Mouse (Mus musculus) gastrocnemius, postnatal 14 days (tissue): Measurements from ENCODE around the gene Nnat. TPM values are rescaled to one million over a fixed set of nuclear protein-coding genes. Genes with fewer than 3 reads are reported as not detected.
A peak's percentile ranks its signal among the peaks of the same experiment; 100 is the strongest.

Source experiments
- DNase-seq: peaks from one replicate; pipeline ENCODE4 v3.0.0; 2021; ENCODE audit warnings: mixed read lengths
- intact Hi-C: fragments of 180-260 bp; cut with DNase I; formaldehyde crosslinking; loops from one replicate; pipeline ENCODE4 v1.15.1; 2025; ENCODE audit warnings: low total_unique reads
- long read RNA-seq, 2 experiments: library from polyadenylated mRNA; stranded (forward); transcript quantifications; one replicate each; pipeline ENCODE4 v2.0.0; 2021
- total RNA-seq, 2 experiments: library from RNA; stranded (reverse); gene quantifications; 2 replicates each; pipeline ENCODE4 v1.2.3; 2021

The Nnat gene
- total RNA-seq: 1 to 10 TPM; 1.4 to 5.4 TPM
- long read RNA-seq, experiment 1, partial matches to known transcripts: 0 of 2 reads
- long read RNA-seq, experiment 1, other reads (novel, unspliced or antisense): 2 of 2 reads
- long read RNA-seq, experiment 2, partial matches to known transcripts: 0 of 3 reads
- long read RNA-seq, experiment 2, other reads (novel, unspliced or antisense): 1 of 3 reads

- DNase-seq: no peak
- intact Hi-C loops: no loop called here
Measured at GRCm38 (mm10) chr2:157559858-157560257, at the start of gene Nnat. Nnat (plus strand) TSS chr2:157560078.

DNA sequence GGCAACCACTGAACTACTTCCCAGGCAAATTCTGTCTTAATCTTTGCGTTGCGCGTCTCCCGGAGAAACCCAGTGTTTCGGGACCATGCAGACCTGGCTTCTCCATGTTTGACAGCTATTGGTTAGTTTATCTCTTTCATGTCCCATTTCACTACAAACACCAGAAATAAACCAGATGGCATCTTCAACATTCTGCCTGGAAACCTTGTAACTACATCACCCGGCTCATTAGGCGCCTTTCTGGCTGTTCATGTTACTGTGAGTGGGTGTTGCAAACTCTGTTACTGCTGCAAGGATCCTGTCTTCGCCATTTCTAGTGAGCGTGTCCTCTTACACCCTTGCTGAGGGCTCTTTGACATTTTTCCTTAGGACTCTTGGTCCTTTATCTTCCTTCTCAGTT, 47.0 kb upstream of the Nnat start:
- DNase-seq: no peak
- intact Hi-C loops: no loop called here

- intact Hi-C loops: no loop called here
- no peak for DNase-seq
Measured at GRCm38 (mm10) chr2:157513737-157514208, 46.1 kb upstream of the Nnat start.

DNA sequence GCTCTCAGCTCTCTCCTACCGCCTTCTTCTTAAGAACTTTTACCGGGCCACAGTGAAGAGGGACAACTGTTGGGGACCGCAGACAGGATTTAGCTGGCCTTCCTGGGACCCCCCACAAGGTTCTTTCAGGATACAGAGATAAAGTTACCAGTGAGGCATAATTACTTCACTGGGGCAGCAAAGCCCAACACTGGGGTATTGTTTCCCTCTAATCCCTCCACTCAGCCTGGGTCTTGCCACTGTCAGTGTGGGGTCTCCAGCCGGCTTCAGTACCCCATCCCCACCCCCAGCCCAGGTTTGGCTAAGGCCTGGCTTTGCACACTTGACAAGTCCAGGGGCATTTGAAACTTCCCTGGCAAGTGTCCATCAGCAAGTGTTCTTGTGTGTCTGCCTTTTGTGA, 45.5 kb upstream of the Nnat start:
- DNase-seq: no peak
- intact Hi-C loops: no loop called here

- DNase-seq: no peak
- intact Hi-C loops: no loop called here
Measured at GRCm38 (mm10) chr2:157517526-157517925, 42.4 kb upstream of the Nnat start.

GRCm38 (mm10) chr2:157518451-157518850, 41.4 kb upstream of the Nnat start:
- intact Hi-C loops: no loop called here

DNA sequence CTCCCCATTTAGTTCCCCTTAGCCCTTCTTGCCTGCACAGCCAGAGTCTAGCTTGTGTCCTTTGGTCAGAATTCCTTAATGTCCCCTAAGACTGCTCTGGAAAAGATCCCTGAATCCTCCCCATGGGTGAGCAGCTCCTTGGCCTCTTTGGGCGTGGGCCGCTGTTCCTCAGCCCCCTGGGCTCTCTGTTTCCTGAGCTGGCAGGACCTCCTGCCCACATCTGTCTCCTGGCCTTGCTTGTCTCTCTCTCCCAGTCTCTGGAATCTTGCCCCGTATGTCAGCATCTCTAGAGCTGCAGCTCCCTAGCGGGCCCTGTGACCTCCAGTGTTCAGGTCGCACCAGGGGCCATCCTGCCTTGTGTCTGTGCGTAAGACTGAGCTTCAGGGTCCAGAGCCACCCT, 40.4 kb upstream of the Nnat start:
- no peak for DNase-seq
- intact Hi-C loops: no loop called here

More at GRCm38 (mm10) chr2:157518451-157518850, 41.4 kb upstream of the Nnat start:
- no peak for DNase-seq

- no peak for DNase-seq
- intact Hi-C loops: no loop called here
Measured at GRCm38 (mm10) chr2:157520496-157520895, 39.4 kb upstream of the Nnat start.

- no peak for DNase-seq
- intact Hi-C loops: no loop called here
Measured at GRCm38 (mm10) chr2:157522556-157522955, 37.3 kb upstream of the Nnat start.

- no peak for DNase-seq
- intact Hi-C loops: no loop called here
Measured at GRCm38 (mm10) chr2:157530056-157530955, 29.6 kb upstream of the Nnat start.

GRCm38 (mm10) chr2:157531681-157532426, 28.0 kb upstream of the Nnat start:
- intact Hi-C loops: no loop called here
- no peak for DNase-seq

DNA sequence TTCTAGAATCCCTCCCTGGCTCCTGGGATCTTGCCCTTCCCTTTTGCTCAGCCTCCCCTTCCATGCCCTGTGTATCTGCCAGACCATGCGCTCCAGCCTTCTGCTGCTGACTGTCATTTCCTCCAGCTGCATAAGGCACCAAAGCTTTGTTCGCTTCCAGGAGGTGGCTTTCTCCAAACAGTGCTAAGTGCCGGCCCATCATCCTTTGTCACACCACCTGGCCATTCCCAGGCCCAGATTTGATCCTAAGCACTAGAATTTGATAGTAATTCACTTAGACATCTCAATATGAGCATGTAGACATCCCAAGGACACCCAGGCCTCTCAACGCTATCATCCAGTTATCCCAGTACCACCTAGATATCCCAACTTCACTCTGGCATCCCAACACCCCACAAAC, 25.7 kb upstream of the Nnat start:
- intact Hi-C loops: no loop called here
- no peak for DNase-seq

DNA sequence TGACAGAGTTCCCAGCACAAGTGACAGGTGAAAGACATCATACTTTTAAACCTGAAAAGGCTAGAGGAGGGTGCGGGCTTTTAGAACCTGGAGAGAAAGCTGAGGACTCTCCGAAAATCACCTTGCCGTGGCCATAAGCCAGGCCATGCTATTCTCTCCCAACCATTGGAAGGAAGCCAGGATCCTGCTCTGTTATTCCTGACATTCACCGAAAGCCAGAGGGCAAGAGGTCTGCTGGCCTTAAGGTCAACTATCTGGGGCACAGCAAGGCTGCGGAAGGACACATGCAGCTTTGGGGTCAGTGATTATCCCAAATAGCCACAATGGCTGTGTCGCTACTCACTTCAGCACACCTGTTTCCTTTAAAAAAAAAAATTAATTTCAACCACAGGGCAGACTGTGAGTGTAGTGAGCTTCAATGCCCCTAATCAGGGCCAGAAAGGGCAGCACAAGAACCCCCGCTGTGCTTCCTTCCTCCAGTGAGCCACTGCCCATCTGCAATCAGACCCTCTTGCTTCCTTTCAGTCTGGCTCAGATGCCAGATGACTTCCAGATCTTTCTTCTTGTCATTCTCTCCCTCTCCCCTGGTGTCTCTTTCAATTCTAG, 23.3 kb upstream of the Nnat start:
- intact Hi-C loops: no loop called here
- DNase-seq: no peak

DNA sequence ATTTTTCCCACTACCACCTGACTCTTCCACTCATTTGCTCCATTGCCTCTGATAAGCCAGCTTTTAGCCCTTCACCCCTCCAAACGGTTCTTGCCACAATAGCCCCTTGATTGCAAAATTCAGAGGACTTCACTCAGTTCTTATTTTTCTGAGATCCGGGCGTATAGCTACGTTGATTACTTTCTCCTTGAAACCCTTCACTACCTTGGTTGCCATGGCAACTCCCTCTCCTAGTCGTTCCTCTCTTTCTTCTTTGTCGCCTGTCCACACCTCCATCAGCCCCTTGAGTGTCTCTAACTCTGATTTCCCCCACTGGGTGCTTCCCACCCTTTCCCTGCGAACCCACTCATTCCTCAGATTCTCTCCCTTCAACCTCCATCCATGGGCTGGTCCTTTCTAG, 22.8 kb upstream of the Nnat start:
- DNase-seq: no peak
- intact Hi-C loops: no loop called here

- peak; percentile 47 for DNase-seq
- intact Hi-C loops: no loop called here
Measured at GRCm38 (mm10) chr2:157540073-157540952, 19.6 kb upstream of the Nnat start.

DNA sequence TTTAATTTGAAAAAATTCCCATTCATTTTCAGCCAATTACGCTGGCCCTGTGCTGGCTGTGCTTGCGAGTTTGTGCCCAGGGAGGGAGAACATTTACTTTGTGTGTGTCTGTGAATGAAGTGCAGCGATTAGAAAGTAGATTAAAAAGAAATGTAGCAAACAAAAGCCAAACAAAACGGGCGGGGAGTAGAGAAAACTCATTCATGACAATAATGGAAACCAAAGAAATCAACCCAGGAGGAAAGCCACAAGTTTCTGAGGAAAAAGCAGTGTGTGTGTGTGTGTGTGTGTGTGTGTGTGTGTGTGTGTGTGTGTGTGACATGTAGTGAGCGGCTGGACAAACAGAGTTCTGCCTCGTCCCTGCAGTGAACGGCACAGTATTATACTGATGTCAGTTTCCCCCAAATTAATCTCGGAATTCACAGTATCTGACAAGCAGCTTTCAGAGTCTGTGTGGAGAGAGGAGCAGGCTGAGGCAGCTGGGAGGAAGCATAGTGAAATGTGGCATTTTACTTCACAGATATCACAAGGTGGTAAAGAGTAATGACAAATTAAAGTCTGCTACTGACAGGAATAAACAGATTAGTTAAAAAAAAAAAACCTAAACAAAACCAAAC, 18.8 kb upstream of the Nnat start:
- no peak for DNase-seq
- intact Hi-C loops: no loop called here

GRCm38 (mm10) chr2:157541631-157542030, 18.2 kb upstream of the Nnat start:
- intact Hi-C loops: no loop called here
- DNase-seq: no peak

DNA sequence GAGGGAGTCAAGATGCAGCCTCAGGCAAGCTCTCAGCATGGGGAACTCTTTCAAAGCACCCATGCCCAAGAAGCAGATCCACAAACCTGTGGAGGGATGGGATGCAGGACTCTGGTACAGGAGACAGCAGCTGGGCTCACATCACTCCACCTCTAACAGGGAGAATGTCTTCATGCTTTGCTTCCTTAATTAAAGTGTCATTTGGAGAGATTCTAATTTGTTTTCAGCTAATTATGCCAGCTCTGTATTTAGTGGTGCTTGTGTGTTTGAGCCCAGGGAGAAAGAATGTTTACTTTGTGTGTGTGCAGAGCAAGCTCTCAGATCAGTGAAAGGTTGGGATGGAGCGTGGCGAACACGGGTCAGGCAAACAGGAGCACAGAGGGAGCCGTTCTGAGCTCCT, 17.5 kb upstream of the Nnat start:
- no peak for DNase-seq

More for the DNA sequence above, 17.5 kb upstream of the Nnat start:
- intact Hi-C loops: no loop called here
